Mouse (Mus musculus) ES-Bruce4 (cell line): ENCODE results near the gene Abcb10.

ENCODE experiments used
- CTCF ChIP-seq: IDR thresholded peaks from one replicate; pipeline ENCODE4 v1.8.1; 2011; ENCODE audit warnings: low read depth, low read length
- EP300 ChIP-seq: IDR thresholded peaks from 2 replicates; pipeline ENCODE4 v1.6.1; 2011; ENCODE audit warnings: low read depth, low read length; ENCODE audit not compliant: insufficient read depth
- POLR2A ChIP-seq: IDR thresholded peaks from one replicate; pipeline ENCODE4 v1.8.1; 2011; ENCODE audit warnings: low read length; ENCODE audit not compliant: insufficient read depth

DNA sequence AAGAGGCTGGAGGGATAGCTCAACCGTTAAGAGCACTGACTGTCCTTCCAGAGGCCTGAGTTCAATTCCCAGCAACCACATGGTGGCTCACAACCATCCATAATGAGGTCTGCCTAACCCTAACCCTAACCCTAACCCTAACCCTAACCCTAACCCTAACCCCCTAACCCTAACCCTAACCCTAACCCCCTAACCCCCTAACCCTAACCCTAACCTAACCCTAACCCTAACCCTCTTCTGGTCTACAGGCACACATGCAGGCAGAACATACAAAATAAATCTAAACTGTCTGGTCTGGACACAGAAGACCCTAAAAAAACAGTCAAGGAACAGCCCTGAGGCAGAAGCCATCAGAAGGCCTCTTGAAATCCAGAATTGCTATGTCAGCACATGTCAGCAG is 21.6 kb downstream of the Abcb10 start:
- TF ChIP-seq EP300 (no peak), CTCF (no peak), POLR2A (no peak)
